Mouse (Mus musculus) A20 (cell line): ENCODE measurements around the gene Aspdh.

ENCODE experiments used
- DNase-seq: peaks from one replicate; pipeline ENCODE4 v3.0.0-alpha.2; 2011; ENCODE audit warnings: low read depth, low spot score

The Aspdh gene

DNA sequence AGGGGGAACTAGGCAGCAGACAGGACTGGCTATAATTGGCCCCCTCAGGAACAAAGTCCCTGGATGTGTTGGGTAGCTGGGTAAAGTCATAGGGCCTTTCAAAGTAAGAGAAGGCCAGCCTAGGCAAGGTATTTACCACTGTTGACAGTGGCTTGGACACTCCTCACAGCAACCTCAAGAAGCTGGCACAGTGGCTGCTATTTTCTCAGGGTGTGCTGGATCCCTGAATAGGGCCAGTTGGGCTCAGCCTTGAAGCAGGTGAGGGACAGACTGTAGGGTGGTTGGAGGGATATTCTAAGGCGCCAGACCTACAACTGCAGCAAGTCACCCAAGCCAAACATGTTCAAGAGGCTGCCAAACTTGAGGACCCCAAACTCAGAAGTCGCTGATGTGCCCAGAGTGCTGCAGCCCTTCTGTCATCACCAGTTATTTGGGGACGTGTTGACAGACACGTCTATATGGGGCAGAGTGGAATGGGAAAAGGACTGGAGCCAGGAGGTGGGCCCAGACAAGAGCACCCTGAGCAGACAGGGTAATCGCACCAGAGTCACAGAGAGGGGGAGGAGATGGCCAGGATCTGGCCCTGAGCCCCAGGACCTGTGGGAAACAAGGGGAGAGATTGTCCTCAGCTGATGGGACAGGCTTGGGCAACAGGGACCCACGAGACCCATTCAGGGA lies 6.8 kb downstream of the Aspdh start:
- no peak for DNase-seq

DNA sequence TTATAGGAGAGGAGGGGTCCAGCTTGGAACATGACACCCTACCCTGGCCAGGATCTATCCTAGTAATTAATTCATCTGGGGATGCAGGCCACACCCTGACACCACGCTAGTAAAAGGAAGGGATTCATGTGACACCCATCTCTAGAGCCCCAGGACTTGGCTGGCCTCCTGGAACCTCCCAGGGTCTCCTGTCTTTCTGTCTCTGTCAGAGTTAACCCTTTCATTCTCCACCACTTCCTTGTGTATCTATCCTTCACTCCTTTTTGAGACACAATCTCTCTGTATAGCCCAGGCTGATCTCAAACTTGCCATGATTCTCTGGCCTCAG lies 7.3 kb downstream of the Aspdh start:
- DNase-seq = no peak

DNA sequence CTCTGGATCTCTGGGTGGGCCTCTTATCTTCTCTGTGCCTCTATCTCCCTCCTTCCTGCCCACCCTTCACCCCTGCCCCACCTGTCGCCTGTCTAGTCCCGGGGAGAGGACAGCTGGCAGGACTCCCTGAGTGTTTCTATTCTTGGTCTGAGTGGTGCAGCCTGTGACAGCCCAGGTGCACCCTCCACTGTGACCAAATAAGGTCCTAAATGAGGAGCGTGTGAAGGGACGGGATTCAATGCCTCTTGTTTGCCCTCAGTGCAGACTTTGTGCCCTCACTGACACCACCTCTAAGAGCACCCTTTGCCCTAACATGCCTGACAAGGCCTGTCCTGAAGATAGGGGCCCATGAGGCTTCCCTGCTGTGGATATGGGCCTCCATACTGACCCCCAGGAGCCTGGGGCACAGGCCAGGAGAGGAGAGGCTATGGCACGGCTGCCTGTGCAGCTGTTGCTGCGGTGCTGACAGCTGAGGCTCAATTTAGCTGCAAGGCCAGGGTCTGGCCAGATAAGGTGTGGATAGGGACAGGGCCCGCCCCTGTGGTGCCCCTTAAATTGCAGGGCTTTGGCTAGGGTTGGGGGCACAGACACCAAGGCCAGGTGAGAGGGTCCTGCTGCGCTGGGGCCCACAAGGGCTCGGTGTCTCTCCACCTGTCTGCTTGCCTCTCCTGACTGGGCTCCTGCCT lies 7.9 kb downstream of the Aspdh start:
- DNase-seq = peak; percentile 84

DNA sequence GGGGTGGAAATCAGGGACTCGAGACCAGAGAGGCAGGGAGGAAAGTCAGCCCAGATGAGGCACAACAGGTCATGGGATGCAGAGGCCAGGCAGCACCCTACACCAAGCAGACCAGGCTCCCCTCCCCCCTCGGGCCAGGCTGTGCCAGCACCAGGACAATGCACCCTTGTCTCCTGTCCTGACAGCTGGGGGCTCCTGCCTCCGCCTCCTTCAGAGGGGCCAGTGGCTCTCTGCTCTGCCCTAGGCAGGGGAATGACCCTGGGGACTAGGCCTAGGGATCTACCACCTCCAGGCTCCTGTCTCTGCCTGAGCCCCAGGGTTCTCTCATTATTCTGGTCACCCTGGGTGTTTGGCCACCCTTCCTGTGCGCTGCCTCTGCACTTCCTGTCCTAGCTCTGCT lies 9.2 kb downstream of the Aspdh start:
- DNase-seq = no peak

DNA sequence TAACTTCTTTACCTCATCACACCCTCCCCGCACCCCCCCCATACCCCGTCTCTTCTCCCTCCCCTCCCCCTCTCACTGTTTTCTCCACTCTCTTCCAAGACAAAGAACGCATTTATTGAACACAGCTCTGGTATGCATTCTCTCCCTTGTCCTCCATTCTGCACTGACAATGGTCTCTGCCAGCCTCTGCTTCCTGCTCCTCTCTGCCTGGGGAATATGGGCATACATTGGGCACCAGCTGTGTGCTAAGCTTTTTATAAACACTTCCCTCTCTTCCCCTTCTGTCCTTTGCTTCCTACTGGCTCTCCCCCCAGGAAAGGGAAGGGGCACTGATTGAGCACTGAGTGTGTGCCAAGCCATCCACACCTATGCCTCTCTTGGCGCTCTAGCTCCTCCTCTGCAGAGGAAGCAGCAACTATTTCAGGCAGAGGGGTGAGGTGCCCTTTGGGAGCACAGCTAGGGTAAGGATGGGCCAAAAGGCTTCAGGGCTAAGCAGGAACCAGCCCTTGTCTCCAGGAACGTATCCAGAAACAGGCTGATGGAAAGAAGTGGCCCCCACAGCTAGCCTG lies 9.9 kb downstream of the Aspdh start:
- no peak for DNase-seq

DNA sequence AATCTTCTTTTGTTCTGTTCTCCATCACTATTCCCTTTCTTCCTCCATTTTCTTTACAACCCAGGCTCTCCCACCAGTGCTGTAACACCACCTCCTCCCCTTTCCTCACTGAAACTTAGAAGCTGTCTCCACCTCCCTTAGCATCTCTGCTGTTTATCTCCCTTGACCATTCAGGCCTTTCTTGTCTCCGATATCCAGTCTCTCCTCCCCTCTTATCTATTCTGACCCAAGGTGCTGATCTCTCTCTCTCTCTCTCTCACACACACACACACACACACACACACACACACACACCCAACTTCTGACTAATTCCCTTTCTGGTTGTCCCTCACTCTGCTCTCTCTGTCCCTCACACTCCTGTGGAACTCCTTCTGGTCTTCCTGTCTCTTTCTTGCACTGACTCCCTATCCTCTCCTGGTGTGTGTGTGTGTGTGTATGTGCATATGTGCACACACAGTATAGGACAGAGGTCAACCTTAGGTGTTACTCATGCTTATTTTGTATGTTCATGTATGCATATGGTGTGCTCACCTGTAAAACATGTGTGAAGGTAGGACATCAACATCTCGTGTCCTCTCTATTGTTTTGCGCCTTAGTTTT lies 17.7 kb downstream of the Aspdh start:
- DNase-seq = no peak

DNA sequence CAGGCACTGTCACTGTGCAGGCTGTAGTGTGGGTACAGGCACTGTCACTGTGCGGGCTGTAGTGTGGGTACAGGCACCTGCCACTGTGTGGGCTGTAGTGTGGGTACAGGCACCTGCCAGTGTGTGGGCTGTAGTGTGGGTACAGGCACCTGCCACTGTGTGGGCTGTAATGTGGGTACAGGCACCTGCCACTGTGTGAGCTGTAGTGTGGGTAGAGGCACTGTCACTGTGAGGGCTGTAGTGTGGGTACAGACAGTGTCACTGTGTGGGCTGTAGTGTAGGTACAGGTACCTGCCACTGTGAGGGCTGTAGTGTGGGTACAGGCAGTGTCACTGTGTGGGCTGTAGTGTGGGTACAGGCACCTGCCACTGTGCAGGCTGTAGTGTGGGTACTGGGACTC lies 18.9 kb downstream of the Aspdh start:
- no peak for DNase-seq

DNA sequence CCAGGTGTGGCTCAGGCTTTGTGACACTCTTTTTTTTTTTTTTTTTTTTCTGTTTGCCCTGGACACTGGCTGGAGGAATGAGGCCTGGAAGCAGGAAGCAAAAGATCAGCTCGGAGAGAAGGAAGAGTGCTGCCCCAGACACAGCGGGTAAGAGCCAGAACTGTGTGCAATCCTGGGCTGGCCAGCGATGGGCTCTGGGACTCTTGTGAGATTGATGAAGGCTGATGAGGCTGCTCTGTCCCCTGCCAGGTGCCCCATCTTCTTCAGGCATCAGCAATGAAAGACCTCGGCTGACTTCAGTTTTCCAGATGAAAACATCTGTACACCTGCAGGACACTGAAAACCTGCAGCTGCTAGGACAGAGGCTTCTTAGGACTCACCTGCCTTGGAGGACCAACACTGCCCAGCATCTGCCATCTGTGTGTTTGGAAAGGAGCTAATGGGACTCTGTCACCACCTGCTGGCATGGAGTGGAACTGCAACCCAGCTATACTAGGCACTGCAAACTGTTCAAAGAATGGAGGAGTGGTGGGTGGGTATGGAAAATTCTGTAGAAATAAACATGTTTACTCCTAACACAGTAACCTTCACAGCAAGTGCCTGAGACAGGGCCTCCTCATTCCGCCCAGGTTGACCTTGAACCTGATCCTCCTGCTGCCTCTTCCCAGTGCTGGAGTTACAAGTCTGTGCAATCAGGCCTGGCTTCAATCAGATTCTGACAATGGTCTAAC lies 19.8 kb downstream of the Aspdh start:
- DNase-seq = peak; percentile 77

DNA sequence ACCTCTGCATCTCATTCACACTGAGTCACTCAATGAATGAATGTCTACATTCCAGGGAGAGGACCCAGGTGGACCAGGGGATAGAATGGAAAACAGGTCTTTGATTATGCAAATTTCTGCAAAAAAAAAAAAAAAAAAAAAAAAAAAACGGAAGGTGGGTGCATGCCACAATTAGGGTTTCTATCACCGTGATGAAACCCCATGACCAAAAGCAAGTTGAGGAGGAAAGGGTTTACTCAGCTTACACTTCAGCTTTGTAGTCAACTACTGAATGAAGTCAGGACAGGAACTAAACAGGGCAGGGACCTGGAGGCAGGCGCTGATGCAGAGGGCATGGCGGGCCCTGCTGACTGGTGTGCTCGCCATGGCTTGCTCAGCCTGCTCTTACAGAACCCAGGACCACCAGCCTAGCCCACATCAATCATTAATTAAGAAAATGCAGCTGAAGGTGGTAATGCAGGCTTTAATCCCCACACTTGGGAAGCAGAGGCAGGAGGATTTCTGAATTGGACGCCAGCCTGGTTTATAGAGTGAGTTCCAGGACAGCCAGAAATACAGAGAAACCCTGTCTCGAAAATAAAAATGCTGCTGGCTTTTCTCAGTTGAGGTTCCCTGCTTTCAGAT lies 20.5 kb downstream of the Aspdh start:
- DNase-seq = no peak

DNA sequence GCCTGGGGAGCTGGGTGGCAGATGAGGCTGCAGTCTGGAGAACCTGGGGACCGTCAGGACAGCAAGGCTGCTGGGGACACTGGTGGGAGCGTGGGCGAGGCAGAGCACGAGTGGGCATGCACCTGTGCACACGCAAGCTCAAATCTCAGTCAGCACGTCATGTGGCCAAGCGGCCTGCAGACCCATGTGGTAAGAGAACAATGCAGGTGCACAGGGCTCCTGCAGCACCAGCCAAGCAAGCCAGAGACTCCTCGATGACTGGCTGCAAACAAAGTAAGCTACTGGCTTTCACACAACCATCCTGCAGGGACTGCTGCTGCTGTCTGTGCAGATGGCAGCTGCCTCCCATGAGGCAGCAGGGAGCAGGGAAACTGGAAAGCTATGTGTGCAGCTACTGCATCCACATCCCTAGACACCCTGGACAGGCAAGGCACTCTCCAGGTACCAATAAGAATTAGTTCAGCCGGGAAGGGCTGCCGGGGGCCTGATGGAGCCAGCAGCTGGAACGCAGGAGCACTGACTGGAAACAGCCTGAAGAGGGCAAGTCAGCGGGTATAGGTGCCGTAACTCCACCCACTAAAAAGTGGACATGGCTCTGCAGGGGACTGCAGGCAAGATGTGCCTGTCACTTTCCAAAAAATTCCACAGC lies 21.9 kb downstream of the Aspdh start:
- DNase-seq = no peak

DNA sequence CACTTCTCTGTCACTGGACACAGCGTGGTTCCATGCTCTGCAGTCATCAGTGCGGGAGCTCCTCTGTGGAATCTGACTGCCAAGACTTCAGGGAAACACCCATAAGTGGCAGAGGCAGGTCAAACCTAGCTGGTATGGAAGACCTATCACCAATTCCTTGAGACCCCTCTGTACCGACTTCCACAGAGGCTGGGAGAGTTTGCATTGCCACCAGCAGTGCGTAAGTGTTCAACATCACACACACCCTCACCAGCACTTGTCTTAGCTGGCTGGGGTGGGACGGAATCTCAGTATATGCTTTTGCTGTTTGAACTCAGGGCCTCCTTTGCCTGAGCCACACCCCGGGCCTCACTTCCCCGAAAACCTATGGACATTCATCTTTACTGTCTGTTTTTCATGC lies 22.7 kb downstream of the Aspdh start:
- no peak for DNase-seq

DNA sequence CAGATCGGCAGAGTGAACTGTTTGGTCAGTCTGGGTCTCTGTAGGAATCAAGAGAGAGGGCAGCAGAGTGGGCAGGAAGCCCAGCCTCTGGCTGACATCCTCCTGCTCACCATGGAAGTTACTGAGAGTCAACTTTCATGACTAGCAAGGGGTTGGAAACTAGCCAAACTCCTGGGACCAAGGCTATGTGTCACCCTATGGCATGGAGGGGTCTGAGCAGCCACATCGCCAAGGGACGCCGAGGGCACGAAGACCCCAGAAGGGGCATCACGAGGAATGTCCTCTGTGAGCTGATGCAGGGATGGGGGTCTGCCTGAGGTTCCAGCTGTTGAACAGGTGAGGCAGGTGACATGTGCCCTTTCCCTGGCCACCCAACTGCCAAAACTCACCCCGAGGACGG lies 23.4 kb downstream of the Aspdh start:
- DNase-seq = no peak

DNA sequence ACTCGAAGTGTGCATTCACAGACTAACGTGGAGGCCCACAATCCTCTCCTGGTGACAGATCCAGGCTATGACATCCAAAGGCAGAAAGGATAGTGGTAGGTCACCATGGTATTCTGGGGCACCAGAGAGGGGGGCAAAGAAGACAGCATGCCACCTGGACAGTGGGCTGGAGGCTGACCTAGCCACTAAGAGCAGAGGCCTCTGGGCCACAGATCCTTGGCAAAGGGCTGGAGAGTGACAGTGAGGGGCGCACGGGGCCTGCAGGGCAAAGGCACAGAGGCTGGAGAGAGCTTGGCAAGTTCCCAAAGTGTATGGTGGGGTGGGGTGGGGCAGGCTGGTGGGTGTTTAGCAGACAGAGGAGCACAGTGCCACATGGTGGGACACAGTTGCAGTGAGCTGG lies 25.1 kb downstream of the Aspdh start:
- DNase-seq = no peak

DNA sequence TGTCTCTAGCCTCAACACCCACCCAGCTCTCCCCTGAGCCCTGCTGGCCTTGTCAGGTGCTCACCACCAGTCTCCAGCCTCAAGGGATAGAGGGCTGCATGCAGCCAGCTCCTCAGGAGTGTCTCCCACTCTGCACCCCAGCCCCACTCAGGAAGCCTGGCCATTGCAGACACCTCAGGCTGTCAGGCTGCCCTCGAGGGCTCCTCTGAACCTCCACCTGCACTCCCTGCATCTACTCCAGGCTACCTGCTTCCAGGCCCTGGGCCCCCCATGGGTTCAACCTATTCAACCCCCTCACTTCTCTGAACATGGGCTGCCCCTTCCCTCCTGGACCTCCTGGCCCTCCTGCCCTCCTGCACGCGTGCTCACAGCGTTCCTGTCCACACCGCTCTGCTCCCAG lies 26.2 kb downstream of the Aspdh start:
- DNase-seq = no peak

DNA sequence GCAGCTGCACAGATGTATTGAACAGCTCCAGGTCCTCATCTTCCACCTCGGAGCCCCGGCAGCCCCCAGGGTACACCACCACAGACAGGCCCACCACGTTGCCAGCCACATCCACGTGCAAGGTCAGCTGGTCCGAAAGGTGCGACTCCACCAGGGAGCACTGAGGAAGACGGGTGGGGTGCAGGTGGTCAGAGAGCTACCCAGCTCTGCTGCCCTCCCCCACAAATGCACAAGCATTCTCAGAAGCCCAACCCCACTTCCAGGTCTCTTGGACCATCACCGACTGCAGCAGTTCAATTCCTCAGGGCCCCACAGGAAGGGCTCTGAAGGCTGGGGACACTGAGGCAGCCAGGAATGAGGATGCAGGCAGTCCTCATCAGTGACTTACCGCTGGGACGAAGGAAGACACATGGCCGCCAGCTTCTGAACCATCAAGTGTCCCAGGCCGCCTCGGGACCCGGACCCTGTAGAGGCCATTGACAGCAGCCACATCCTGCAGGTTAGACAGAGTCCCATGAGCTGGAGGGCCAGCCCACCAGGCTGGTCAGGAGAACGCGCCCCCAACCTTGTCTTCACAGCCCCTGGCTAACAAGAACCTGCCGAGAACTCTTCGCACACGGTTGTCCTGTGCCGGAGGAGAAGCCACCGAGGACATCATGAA lies 27.1 kb downstream of the Aspdh start:
- DNase-seq = no peak

DNA sequence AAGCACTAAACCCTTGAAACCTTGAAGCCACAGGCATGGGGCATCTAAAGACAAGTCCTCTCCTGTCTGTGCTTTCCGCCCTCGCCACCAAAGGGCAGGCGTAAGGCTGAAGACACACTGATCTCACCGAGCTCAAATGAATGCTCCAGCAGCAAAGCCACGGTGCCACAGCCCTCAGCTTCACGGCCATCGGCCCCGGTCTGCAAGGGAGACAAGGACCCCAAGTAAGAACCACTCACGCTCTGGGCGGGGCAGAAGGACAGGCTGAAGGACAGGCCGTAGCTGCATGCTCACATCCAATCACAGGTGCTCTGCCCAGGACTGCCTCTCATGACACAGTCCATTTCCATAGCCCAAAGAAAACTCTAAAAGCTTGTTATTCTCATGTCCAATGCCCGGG lies 29.5 kb downstream of the Aspdh start:
- DNase-seq = no peak

DNA sequence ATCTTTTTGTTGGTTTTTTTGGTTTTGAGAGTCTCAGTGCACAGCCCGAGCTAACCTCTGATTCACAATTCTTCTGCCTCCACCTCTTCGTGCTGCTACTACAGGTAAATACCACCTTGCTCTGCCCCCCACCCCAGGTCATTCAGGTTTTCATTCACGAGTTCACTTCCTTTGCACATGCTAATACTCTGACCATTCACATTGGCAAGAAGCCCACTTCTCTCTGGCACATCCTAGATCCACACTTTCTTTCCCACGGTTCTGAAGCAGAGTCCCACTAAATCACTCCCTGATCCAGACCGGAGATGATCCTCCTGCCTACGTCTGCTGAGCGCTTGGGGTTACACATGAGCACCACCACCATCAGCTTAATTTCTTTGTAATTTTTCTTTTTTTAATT lies 29.9 kb downstream of the Aspdh start:
- DNase-seq = no peak

DNA sequence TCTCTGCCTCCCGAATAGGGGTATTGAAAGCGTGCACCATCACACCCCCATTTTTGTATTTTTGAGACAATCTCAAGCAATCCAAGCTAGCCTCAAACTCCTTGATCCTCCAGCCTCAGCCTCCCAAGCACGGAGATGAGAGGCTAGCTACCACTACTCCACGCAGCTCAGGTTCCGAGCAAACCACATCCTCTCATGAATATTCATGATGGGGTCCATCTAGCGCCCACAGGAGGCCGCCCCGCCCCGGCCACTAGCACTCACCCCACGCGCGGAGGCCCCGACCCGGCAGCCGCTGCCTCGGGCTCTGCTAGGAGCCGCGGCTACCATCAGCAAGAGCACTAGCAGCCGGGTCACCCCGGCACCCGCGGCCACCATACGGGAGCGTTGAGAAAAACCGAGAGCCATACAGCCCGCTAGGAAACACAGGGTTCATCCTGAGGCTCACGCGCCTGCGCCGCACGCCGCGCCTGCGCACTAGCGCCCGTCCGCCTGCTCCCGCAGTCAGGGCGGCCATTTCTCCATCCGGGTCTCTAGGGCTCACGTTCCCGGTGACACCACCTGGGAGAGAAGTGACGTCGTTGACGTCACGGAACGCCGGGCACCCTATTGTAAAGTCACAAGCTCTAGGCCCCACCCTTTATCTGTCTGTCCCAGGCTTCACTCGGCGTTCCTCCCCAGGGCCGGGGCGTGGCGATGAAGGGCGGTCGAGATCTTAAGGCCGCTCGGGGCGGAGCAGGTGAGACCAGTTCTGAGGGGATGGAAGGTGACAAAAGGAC lies 31.0 kb downstream of the Aspdh start, which contains the start of the genes Emc10 and Fam71e1:
Gene Emc10, minus strand, starts transcription at position 538 of the 779 bp plus-strand sequence.
Gene Fam71e1, plus strand, starts transcription at position 590 of the 779 bp plus-strand sequence.
- peak; percentile 100 for DNase-seq

DNA sequence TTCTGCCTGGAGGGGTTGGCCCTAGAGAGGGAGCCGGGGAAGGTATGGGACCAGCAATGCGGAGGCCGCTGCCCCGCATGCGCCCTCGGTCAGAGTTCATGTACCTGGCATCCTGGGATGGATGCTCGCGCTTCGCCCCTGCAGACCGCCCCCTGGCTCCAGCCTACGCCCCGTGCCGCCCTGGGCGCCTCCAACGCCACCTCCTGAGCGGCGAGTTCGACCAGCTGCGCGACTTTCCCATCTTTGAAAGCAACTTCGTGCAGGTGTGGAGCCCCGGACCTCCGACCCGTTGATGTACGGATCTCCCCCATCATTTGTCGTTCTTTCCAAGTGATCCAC lies 31.5 kb downstream of the Aspdh start:
- no peak for DNase-seq
